Mouse (Mus musculus) neural tube, embryonic 12.5 days (tissue): Measurements from ENCODE around the gene Mustn1. TPM values are rescaled to one million over a fixed set of nuclear protein-coding genes. Genes with fewer than 3 reads are reported as not detected.

Experiments
- ATAC-seq: fragments of 200-750 bp; cut with Nextera tagmentation; 2 replicates; pipeline ENCODE4 v1.8.0; 2017; ENCODE audit warnings: low read depth, mild to moderate bottlenecking, moderate TSS enrichment, moderate library complexity; ENCODE audit not compliant: low FRiP score
- H3K27ac ChIP-seq: fragments of 300-500 bp; sonication (generic); 2 replicates; pipeline ENCODE4 v1.5.1; 2016
- H3K27me3 ChIP-seq: fragments of 300-500 bp; sonication (generic); replicated peaks from 2 replicates; pipeline ENCODE4 v1.6.1; 2016; ENCODE audit warnings: mild to moderate bottlenecking
- H3K36me3 ChIP-seq: fragments of 300-500 bp; sonication (generic); 2 replicates; pipeline ENCODE4 v1.6.1; 2016; ENCODE audit warnings: mild to moderate bottlenecking
- H3K4me1 ChIP-seq: fragments of 300-500 bp; sonication (generic); 2 replicates; pipeline ENCODE4 v1.6.1; 2016
- H3K4me2 ChIP-seq: fragments of 300-500 bp; sonication (generic); replicated peaks from 2 replicates; pipeline ENCODE4 v1.6.1; 2016; ENCODE audit warnings: mild to moderate bottlenecking
- H3K4me3 ChIP-seq: fragments of 300-500 bp; sonication (generic); 2 replicates; pipeline ENCODE4 v1.5.1; 2016
- H3K9ac ChIP-seq: fragments of 300-500 bp; sonication (generic); 2 replicates; pipeline ENCODE4 v1.6.1; 2016; ENCODE audit warnings: mild to moderate bottlenecking
- H3K9me3 ChIP-seq: fragments of 300-500 bp; sonication (generic); 2 replicates; pipeline ENCODE4 v1.6.1; 2016; ENCODE audit warnings: mild to moderate bottlenecking
- WGBS: fragments of 180-500 bp; shearing (Covaris S2); methylation state at CpG from one replicate; pipeline ENCODE4 v1.1.7; 2016; 5-methylcytosine and 5-hydroxymethylcytosine counted together
- polyA plus RNA-seq: library from polyadenylated mRNA; unstranded; fragments of >200 nt; fragmentation: Nextera tagmentation; extraction: Ambion mirVana; gene quantifications from 2 replicates; pipeline ENCODE4 v1.2.1, GENCODE M21; 2016

Mustn1 gene
- polyA plus RNA-seq, 1 experiment from 2014 or later, result 2.5 TPM

DNA sequence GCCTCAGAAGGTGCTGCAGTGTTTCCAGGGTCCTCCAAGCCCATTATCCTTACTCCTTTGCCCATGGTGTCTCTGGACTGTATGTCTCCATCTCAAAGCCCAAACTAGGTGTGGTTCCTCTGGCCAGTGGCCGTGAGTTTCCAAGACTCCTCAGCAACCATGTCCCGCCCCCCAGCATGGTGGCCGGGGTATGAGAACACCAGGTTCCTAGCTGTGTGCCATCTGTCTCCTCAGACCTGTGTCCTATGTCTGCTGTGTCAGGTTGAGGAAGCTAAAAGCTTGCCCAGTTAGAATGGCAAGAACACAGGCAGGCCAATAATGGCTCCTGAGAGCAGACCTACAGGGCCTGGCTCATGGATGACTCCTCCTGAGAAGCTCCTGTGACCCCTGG, 2.7 kb downstream of the Mustn1 start:
- Histone ChIP-seq H3K27me3 (no peaks in the 10 kb centered on the region), H3K9me3 (no peaks in the 10 kb centered on the region), H3K27ac (no peak overlapping the region), H3K9ac (no peak overlapping the region), H3K36me3 (no peaks in the 10 kb centered on the region; the same call in 1 of the 2 replicates), H3K4me1 (no peaks in the 10 kb centered on the region), H3K4me3 (no peak overlapping the region), H3K4me2 (no peak overlapping the region)
- WGBS, result 95% methylated on average over 3 of the region's 3 CpGs
- ATAC-seq, result no peak

DNA sequence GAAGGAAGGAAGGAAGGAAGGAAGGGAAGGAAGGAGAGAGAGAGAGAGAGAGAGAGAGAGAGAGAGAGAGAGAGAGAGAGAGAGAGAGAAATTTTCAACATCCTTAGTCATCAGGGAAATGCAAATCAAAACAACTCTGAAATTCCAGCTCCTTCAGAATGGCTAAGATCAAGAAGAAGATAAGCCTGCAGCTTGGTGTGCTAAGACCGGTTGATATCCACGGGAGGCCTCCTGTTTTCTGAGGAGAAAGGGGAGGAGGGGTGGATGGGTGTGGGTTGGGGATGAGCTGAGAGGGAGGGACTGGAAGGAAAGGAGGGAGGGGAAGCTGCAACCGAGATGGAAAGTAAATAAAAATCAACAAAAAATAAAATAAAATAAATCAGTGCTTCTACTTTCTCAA, 6.3 kb downstream of the Mustn1 start:
- Histone ChIP-seq H3K27ac (no peak overlapping the region), H3K36me3 (no peaks in the 10 kb centered on the region), H3K27me3 (no peaks in the 10 kb centered on the region), H3K9ac (no peak overlapping the region), H3K4me1 (no peaks in the 10 kb centered on the region; the same call in 1 of the 2 replicates), H3K4me3 (no peak overlapping the region), H3K4me2 (no peak overlapping the region), H3K9me3 (no peaks in the 10 kb centered on the region)
- 42% methylated on average over 3 of the region's 3 CpGs for WGBS
- ATAC-seq, result no peak

- no peak for ATAC-seq
- Histone ChIP-seq H3K27me3 (no peaks in the 10 kb centered on the region), H3K9me3 (no peaks in the 10 kb centered on the region), H3K4me1 (no peaks in the 10 kb centered on the region; the same call in 1 of the 2 replicates), H3K4me3 (no peak within 1 kb of the TSS), H3K36me3 (no peaks in the 10 kb centered on the region), H3K27ac (no peak within 1 kb of the TSS), H3K9ac (no peak within 1 kb of the TSS), H3K4me2 (no peak within 1 kb of the TSS)
- WGBS, result 92% methylated on average over 3 of the region's 3 CpGs
These were observed 7.2 kb downstream of the Mustn1 start, which contains the start of gene Itih4 for GRCm38 (mm10) chr14:30886204-30886603. Itih4 (plus strand) TSS chr14:30886476.

DNA sequence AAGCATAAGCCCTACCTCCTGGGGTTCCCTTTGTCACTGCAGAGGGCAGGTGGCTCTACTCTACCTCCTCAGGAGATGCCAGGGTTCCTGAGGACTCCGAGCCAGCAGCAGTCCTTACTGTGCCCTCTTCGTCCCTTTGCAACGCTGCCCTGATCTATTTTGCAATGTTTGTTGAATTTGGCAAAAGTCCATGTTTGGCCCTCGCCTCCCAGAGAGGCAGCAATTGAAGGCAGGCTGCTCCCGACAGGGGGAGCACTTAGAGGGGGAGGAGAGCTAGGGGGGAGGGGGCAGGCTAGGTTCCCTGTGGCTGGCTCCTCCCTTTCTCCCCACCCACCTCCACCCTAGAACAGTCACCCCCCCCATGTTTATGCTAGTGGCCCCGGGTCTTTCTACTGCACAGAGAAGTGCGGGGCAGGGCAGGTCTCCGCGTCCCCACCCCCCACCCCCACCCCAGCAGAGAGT, 9.3 kb downstream of the Mustn1 start:
- H3K4me1 ChIP-seq, result no peaks in the 10 kb centered on the region; the same call in 1 of the 2 replicates
- H3K4me3 ChIP-seq, result no peak overlapping the region
- H3K36me3 ChIP-seq, result no peaks in the 10 kb centered on the region
- 22% methylated on average over 9 of the region's 9 CpGs for WGBS
- no peak overlapping the region for H3K27ac ChIP-seq
- no peak for ATAC-seq
- no peak overlapping the region for H3K9ac ChIP-seq
- H3K4me2 ChIP-seq, result no peak overlapping the region
- H3K27me3 ChIP-seq, result no peaks in the 10 kb centered on the region
- H3K9me3 ChIP-seq, result no peaks in the 10 kb centered on the region

DNA sequence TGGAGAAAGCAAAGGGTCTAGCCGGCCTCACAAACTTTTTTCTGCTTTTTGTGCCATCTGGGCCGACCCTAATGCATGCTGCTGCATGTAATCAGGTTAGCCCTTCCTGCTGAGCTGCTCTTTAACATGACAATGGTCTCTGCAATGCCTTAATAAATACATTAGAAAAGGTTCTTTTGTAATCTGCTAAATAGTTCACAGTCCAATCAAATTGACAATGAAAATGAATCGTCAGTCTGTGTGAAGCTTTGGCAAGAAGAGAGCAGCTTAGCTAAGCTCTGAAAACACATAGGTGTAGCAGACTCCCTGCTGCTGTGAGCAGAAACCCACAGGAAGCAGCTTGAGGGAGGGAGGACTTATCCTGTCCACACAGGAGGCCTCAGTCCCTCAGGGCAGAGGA, 21.0 kb downstream of the Mustn1 start:
- H3K4me1 ChIP-seq, result no peaks in the 10 kb centered on the region
- 29% methylated on average over 3 of the region's 3 CpGs for WGBS

DNA sequence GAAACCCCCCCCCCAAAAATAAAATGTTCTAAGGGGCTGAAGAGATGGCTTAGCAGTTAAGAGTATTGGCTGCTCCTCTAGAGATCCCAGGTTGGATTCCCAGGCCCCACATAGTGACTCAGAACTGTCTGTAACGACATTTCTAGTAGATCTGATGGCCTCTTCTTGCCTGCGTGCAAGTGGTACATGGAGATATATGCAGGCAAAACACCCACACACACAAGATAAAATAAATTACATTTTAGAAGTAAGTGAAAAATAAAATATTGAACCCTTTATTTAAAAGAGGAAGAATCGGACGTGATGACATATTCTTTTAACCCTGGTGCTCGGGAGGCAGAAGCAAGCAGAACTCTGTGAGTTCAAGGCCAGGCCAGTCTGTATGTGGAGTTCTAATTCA, 23.6 kb downstream of the Mustn1 start:
- no peaks in the 10 kb centered on the region for H3K36me3 ChIP-seq
- no peak overlapping the region for H3K9ac ChIP-seq
- H3K4me1 ChIP-seq, result no peaks in the 10 kb centered on the region
- WGBS, result 91% methylated on average over 5 of the region's 5 CpGs
- no peak overlapping the region for H3K27ac ChIP-seq
- H3K9me3 ChIP-seq, result peaks cover 8% of the 10 kb centered on the region; the same call in 1 of the 2 replicates
- no peaks in the 10 kb centered on the region for H3K27me3 ChIP-seq
- no peak for ATAC-seq
- no peak overlapping the region for H3K4me3 ChIP-seq
- H3K4me2 ChIP-seq, result no peak overlapping the region

More for the DNA sequence above, 21.0 kb downstream of the Mustn1 start:
- Histone ChIP-seq H3K9me3 (peaks cover 8% of the 10 kb centered on the region; the same call in 1 of the 2 replicates), H3K27ac (no peak overlapping the region), H3K36me3 (no peaks in the 10 kb centered on the region), H3K4me2 (no peak overlapping the region), H3K9ac (no peak overlapping the region), H3K4me3 (no peak overlapping the region), H3K27me3 (no peaks in the 10 kb centered on the region)
- no peak for ATAC-seq

GRCm38 (mm10) chr14:30903036-30903435, 24.0 kb downstream of the Mustn1 start:
- no peak for ATAC-seq
- no peak overlapping the region for H3K4me3 ChIP-seq
- no peak overlapping the region for H3K4me2 ChIP-seq
- H3K27me3 ChIP-seq, result no peaks in the 10 kb centered on the region
- WGBS, result 72% methylated on average over 3 of the region's 3 CpGs
- peaks cover 8% of the 10 kb centered on the region; the same call in 1 of the 2 replicates for H3K9me3 ChIP-seq
- H3K36me3 ChIP-seq, result no peaks in the 10 kb centered on the region
- H3K27ac ChIP-seq, result no peak overlapping the region
- H3K4me1 ChIP-seq, result no peaks in the 10 kb centered on the region
- H3K9ac ChIP-seq, result no peak overlapping the region

DNA sequence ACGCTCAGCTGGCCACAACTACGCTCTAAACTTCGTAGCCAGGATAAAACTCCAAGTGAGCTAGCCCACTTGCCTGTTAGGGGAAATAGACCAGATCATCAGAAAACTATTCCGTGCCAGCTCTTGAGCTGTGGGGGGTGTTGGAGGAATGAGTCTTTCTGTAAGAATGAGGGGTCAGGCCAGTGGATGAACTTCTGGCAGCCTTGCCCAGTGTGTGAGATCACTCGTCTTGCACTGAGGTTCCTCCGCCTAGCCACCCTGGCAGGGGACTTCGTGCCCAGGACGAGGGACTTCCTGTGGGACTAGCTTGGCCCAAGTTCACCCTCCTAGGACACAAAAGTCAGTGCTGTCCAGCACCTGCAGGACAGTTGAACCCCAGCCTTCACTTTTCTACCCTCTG, 25.3 kb downstream of the Mustn1 start:
- no peak overlapping the region for H3K4me2 ChIP-seq
- no peaks in the 10 kb centered on the region for H3K27me3 ChIP-seq
- no peak for ATAC-seq
- 87% methylated on average over 8 of the region's 8 CpGs for WGBS
- H3K27ac ChIP-seq, result no peak overlapping the region
- no peaks in the 10 kb centered on the region for H3K36me3 ChIP-seq
- no peaks in the 10 kb centered on the region for H3K4me1 ChIP-seq
- no peak overlapping the region for H3K9ac ChIP-seq
- peaks cover 6% of the 10 kb centered on the region; the same call in 1 of the 2 replicates for H3K9me3 ChIP-seq
- no peak overlapping the region for H3K4me3 ChIP-seq

- ATAC-seq, result no peak
- no peaks in the 10 kb centered on the region for H3K4me1 ChIP-seq
- no peaks in the 10 kb centered on the region for H3K9me3 ChIP-seq
- H3K27ac ChIP-seq, result no peak overlapping the region
- H3K4me2 ChIP-seq, result no peak overlapping the region
- no peaks in the 10 kb centered on the region for H3K36me3 ChIP-seq
- WGBS, result 93% methylated on average over 6 of the region's 6 CpGs
- H3K4me3 ChIP-seq, result no peak overlapping the region
- no peak overlapping the region for H3K9ac ChIP-seq
- H3K27me3 ChIP-seq, result no peaks in the 10 kb centered on the region
These were observed 27.0 kb downstream of the Mustn1 start for GRCm38 (mm10) chr14:30906001-30906400.

DNA sequence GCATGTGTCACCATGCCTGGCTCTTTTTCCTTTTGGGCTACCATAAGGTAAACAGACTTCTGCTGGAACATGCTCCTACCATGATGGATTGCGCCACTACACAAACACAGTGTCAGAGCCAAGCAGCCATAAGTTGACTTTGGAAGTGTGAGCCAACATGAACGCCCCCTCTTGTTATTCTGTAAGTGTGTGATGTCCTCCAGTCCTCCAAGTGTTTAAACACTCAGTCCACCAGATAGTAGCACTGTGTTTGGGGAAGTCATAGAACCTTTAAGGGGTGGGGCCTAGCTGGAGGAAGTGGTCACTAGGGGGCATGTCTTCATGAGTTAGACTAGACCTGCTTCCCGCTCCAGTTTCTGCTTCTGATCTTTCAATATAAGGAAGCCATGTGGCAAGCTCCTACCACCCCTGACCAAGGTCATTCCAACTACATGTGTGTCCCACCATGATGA, 28.8 kb downstream of the Mustn1 start:
- no peaks in the 10 kb centered on the region for H3K9me3 ChIP-seq
- WGBS, result 85% methylated on average over 3 of the region's 3 CpGs
- ATAC-seq, result no peak
- no peaks in the 10 kb centered on the region for H3K4me1 ChIP-seq
- no peaks in the 10 kb centered on the region for H3K27me3 ChIP-seq
- H3K4me2 ChIP-seq, result no peak overlapping the region
- no peak overlapping the region for H3K27ac ChIP-seq
- no peaks in the 10 kb centered on the region for H3K36me3 ChIP-seq
- H3K9ac ChIP-seq, result no peak overlapping the region
- H3K4me3 ChIP-seq, result no peak overlapping the region

- Histone ChIP-seq H3K9me3 (no peaks in the 10 kb centered on the region), H3K4me3 (no peak overlapping the region), H3K4me1 (no peaks in the 10 kb centered on the region), H3K9ac (no peak overlapping the region), H3K27me3 (no peaks in the 10 kb centered on the region), H3K4me2 (no peak overlapping the region), H3K27ac (no peak overlapping the region), H3K36me3 (no peaks in the 10 kb centered on the region)
- no peak for ATAC-seq
- WGBS, result 88% methylated on average over 8 of the region's 8 CpGs
These were observed 32.1 kb downstream of the Mustn1 start for GRCm38 (mm10) chr14:30911141-30911540.

- WGBS, result 85% methylated on average over 8 of the region's 8 CpGs
- Histone ChIP-seq H3K4me1 (no peaks in the 10 kb centered on the region), H3K9me3 (no peaks in the 10 kb centered on the region), H3K36me3 (no peaks in the 10 kb centered on the region), H3K4me3 (no peak overlapping the region), H3K9ac (no peak overlapping the region), H3K27ac (no peak overlapping the region), H3K27me3 (no peaks in the 10 kb centered on the region), H3K4me2 (no peak overlapping the region)
- ATAC-seq, result no peak
These were observed 33.6 kb downstream of the Mustn1 start for GRCm38 (mm10) chr14:30912641-30913040.

- Histone ChIP-seq H3K27ac (no peak overlapping the region), H3K9me3 (no peaks in the 10 kb centered on the region), H3K4me1 (no peaks in the 10 kb centered on the region), H3K4me2 (no peak overlapping the region), H3K27me3 (no peaks in the 10 kb centered on the region), H3K4me3 (no peak overlapping the region), H3K36me3 (no peaks in the 10 kb centered on the region), H3K9ac (no peak overlapping the region)
- no peak for ATAC-seq
- 93% methylated on average over 5 of the region's 5 CpGs for WGBS
These were observed 34.4 kb downstream of the Mustn1 start for GRCm38 (mm10) chr14:30913404-30913803.
